Mouse (Mus musculus) cerebellum, adult 9-11 months (tissue): ENCODE measurements around the gene Uchl3.
A peak's percentile ranks its signal among the peaks of the same experiment; 100 is the strongest.

Experiments used
- DNase-seq: peaks from one replicate; pipeline ENCODE4 v3.0.0; 2022

The Uchl3 gene

DNA sequence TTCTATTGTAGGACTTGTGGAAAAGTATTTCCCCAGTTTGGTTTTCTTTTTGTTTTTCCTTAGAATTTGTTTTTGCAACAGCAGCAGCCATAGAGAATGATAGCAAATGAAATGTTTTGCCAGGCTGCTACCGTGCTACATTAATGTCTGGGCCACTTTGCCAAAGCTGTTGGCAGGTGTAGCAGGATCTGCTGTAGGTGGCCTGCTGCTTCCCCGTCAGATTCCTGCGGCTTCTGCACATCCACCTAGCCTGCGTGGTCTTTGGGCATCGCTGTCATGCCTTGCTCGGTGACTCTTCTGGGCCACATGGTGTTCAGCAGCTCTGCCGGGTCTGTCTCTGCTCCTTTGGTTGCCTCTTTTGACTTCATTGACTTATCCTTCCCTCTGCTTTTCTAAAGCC lies 14.9 kb downstream of the Uchl3 start:
- DNase-seq: peak; percentile 77

DNA sequence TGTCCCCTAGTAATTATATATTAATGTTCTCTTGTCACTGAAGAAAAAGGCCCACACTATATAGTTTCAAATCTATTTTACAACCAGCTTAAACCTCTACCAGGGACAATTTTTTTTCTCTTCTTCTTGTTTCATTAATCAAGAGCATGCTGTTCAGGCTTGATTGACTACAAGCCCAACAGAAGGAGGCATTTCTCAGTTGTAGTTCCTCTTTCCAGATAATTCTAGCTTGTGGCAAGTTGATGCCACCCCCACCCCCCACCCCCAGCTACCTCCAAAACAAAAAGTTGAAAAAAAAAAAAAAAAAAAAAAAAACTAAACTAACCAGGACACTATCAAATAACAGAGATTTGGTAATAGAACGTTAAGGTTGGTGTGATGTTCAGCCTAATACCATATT lies 18.5 kb downstream of the Uchl3 start:
- no peak for DNase-seq

DNA sequence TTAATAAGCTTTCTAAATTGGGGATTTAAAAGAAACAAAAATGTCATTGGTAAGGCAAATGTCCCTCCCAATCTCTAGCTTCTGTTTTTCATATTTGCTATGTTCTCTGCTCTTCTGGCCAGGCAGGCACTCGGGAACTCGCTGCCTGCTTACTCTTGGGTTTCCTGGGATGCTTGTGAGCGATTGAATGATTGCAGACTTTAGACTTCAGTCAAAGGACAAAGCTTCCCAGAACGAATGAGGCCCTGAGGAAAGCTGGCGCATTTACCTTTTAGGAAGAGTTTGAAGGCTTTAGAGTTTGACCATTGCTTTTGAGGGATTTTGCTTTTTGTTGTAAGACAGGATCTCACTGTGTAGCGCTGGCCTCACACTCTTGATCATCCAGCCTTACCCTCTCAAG lies 33.9 kb downstream of the Uchl3 start:
- DNase-seq: no peak

DNA sequence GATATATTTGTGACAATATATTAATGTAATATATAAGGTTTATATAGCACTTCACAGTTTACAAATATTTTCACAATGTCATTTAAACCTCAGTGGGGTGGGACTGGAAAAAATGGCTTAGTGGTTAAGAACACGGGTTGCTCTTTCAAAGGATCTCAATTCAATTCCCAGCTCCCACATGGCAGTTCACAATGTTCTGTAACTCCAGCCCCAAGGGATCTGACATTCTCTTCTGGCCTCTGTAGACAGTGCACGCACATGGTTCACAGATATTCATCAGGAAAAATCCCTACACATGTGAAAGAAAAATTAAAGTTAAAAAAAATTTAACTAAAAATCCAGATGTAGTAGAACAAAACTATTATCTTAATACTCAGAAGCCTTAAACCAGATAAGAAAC lies 34.6 kb downstream of the Uchl3 start:
- DNase-seq: no peak

DNA sequence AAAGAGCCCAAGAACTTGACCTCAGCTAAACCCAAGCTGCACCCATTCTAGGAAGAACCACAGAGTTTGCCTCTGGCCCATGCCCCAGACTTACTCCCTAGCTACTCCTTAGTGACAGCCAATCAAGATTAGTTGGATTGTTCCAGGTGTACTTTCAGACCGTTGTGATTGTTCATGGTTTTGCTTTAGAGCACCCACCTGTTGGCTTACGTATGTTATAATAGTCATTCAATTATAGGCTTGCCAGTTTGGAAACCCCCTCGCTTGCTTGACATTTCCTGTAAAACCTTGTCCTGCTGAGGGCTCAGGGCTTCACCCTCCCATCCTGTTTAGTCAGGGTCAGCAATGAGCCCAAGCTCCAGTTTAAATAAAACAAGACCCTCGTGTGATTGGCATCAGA lies 50.7 kb downstream of the Uchl3 start:
- DNase-seq: no peak

DNA sequence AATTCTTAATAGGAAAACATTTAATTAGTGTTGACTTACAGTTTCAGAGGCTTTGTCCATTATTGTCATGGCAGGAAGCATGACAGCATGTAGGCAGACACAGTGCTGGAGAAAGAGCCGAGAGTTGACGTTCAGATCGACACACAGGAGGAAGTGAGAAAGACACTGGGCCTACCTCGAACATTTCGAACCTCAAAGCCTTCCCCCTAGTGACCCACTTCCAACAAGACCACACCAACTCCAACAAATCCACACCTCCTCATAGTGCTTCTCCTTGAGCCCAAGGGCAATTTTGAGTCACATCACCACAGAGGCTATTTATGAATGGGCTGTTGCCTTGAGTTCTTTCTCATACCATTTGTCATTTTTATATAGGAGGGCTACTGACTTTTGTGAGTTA lies 53.3 kb downstream of the Uchl3 start:
- no peak for DNase-seq

DNA sequence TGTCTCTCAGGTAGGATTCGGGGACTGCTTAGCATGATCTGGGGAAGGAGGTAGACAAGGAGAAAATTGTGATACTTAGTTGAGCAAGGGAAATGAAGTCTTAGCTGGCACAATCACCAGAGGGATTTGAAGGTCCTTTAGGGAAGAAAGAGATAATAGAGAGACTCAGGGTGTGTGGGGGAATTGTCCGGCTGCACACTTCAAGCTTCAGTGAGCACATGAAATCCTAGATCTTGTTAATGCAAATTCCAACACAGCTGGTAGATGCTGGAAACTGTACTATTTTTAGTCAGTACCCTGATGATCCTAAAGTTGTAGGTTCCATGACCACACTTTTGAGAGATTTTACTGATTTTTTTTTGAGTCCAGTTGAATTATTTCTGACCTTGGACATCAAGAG lies 60.6 kb downstream of the Uchl3 start:
- DNase-seq: no peak

DNA sequence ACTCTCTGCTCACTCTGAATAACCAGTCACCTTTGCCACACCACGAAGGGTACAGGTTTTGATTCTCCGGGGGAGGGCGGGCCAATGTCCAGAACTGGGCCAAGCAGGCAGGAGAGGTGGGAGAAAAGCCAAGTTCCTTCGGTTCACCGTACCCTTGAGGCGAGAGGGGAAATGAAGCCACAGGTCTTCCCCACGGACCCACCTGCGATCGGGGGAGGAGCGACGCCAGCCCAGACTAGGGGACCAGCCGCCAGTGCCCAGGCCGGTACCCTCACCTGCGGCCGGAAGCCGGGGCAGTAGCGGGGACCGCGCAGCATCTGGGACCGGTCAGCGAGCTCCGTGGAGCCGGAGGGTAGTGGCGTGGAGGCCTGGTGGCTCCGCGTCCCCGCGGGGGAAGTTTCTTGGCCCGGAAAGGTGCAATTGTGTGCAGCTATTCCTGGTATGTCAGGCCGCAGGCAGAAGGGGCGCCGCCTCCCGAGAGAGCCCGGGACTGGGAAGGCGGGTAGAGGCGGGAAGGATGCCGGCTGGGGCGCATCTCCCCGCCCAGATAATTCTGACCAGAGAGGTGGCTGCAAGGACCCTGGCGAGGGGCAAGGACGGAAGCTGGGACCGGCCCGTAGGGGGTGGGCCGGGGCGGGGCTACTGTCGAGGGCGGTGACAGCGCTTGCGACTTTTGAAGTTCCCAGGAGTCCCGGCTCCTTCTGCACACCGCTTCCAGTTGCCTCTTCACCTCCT lies 75.6 kb downstream of the Uchl3 start, which contains the start of the genes Gm9922 and Lmo7:
Gene Gm9922, minus strand, starts transcription at position 578 of the 735 bp plus-strand sequence.
Gene Lmo7, plus strand, starts transcription at position 721 of the 735 bp plus-strand sequence.
- peak; percentile 13 for DNase-seq

DNA sequence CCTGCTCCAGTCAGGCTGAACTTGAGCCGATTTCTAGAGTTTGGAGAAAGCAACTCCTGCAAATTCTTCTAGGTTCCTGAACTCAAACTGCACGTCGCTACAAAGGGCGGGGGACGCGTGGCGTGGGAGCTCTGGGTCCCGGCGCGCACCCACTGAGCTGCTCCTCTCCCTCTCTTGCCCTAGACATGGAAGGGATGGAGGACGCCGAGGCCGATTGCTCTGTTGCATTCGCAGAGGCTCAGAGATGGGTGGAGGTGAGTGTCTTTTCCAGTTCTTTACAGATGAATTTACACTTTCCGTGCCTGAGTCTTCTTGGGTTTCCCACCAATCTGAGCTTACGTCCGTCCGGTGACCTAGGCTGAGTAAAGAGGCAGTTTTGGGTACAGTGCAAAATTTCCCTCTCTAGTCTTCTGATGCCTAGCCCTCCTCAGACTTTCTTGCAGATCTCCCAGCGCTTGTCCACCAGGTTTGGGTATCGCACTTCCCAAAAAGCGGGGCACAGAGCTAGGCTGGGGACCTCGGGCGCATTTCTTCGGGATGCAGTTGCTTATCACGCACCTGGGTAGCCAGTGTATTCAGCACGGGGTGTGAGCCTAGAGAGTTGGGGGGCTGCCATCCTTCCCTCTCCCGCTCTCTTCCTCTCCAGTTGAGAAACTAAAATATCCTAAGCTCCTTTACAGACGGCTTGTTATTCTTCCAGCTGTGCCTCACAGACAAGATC lies 76.4 kb downstream of the Uchl3 start:
- DNase-seq: no peak

DNA sequence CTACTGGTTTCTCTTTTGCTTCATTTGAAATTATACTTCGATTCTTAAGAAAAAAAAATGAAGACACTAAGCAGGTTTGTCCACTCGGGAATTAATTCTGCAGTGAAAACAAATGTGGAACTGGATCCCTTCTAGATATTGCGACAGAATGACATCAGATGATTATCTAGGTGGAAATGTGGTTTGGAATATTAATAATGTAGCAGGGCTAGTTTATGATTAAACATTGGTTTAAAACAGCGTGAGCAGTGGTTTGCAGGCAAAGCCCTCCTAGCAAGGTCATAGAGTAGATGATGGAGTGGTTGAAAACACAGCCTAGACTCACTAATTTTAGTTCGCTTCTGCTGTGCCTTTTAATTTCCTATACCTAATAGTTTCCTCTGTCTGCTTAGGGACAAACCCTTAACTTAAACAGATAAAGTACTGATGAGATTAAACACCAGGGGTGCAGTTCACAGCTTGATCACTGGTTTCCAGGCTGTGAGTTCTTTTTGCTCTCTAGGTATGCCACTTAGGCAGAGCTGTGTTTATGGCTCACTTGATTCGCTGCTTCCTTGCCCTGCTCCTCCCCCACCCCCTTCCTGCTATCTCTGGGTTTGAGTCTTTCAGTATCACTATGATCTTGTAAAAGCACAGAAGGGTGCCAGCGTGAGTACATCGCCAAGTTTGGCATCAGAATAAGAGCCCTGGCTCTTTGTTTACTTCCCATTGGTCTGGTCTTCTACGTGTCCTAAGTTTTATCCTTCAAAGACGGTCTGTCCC lies 80.0 kb downstream of the Uchl3 start:
- no peak for DNase-seq

DNA sequence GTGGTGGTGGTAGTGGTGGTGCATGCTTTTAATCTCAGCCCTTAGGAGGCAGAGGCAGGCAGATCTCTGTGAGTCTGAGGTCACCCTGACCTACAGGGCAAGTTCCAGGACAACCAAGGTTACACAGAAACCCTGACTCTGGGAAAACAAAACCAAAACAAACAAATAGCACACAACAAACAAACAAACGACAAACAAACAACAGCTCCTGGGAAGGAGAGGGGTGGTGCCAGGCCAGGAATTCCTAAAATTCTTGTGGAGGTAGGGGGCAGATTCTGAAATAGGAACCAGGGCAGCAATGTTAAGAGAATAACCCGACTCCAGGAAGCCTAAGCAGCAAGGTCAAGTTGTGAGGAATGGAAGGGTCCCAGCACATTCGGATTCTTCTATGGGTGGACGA lies 83.7 kb downstream of the Uchl3 start:
- DNase-seq: no peak
